Comparison of ENCODE assay signal across 21 mouse cellular contexts in the genomic region with DNA sequence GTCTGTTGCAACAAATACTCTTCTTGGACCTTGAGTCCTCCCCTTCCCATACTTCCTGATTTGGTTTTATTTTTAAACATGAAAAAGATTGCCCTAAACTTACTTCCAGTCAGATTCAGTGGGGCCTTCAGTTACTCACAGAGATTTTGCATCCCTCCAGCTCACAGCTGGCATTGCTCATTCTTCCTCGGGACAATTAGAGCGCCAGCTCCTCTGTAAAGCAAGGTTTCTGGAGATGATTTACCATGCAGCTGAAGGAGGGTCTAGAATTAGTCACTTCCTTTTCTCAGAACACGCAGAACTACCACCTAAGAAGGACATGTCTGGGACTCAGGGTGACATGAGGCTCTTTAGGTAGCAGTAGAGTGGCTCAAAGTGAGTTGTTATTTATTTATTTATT.
"Had no signal": no experiment of that assay in that cellular context is flagged by ENCODE, and none has a peak within 500 bp of the region (broad histone marks: within the 10 kb centered on the region; RNA-seq: fewer than 3 reads in every experiment).

No protein-coding gene starts in this region.

- H3K36me3 ChIP-seq: limb, embryonic 10.5 days; limb, embryonic 13.5 days; liver, embryonic 12.5 days; liver, embryonic 15.5 days; lung, embryonic 15.5 days; midbrain, embryonic 10.5 days; midbrain, embryonic 13.5 days; neural tube, embryonic 13.5 days; stomach, embryonic 15.5 days had no signal

- H3K9me3 ChIP-seq: limb, embryonic 10.5 days; limb, embryonic 13.5 days; liver, embryonic 12.5 days; liver, embryonic 15.5 days; lung, embryonic 15.5 days; midbrain, embryonic 10.5 days; midbrain, embryonic 13.5 days; neural tube, embryonic 13.5 days; stomach, embryonic 15.5 days had no signal

- H3K27me3 ChIP-seq: limb, embryonic 13.5 days; liver, embryonic 12.5 days; liver, embryonic 15.5 days; lung, embryonic 15.5 days; midbrain, embryonic 13.5 days; neural tube, embryonic 13.5 days; stomach, embryonic 15.5 days had no signal

- H3K4me3 ChIP-seq: limb, embryonic 10.5 days; limb, embryonic 13.5 days; liver, embryonic 12.5 days; liver, embryonic 15.5 days; lung, embryonic 15.5 days; megakaryocyte, embryonic 14.5 days; midbrain, embryonic 10.5 days; midbrain, embryonic 13.5 days; myocyte; neural tube, embryonic 13.5 days; stomach, embryonic 15.5 days had no signal

- ATAC-seq: liver, embryonic 12.5 days; midbrain, embryonic 13.5 days; midbrain, embryonic 16.5 days had no signal

- H3K4me1 ChIP-seq: limb, embryonic 10.5 days; limb, embryonic 13.5 days; liver, embryonic 12.5 days; liver, embryonic 15.5 days; lung, embryonic 15.5 days; midbrain, embryonic 10.5 days; stomach, embryonic 15.5 days had no signal

- H3K27ac ChIP-seq: limb, embryonic 10.5 days; limb, embryonic 13.5 days; liver, embryonic 12.5 days; liver, embryonic 15.5 days; lung, embryonic 15.5 days; midbrain, embryonic 10.5 days; midbrain, embryonic 13.5 days; neural tube, embryonic 13.5 days; stomach, embryonic 15.5 days had no signal

- H3K4me2 ChIP-seq: limb, embryonic 13.5 days; liver, embryonic 12.5 days; liver, embryonic 15.5 days; lung, embryonic 15.5 days; midbrain, embryonic 13.5 days; neural tube, embryonic 13.5 days; stomach, embryonic 15.5 days had no signal

- DNase-seq: kidney, adult 18-20 months; liver; lung, adult 18-20 months; lung, postnatal 10 days; lung, postnatal 36 days; retina, postnatal 1 day; right cerebral cortex, postnatal 25 days; spleen, adult 18-20 months; thymus, postnatal 25 days had no signal

- H3K9ac ChIP-seq: limb, embryonic 13.5 days; liver, embryonic 12.5 days; liver, embryonic 15.5 days; lung, embryonic 15.5 days; midbrain, embryonic 13.5 days; neural tube, embryonic 13.5 days; stomach, embryonic 15.5 days had no signal
